Mouse (Mus musculus) kidney, embryonic 16.5 days (tissue): Measurements from ENCODE around the gene Ehd1. TPM values are rescaled to one million over a fixed set of nuclear protein-coding genes. Genes with fewer than 3 reads are reported as not detected.

Source experiments
- ATAC-seq: fragments of 200-750 bp; cut with Nextera tagmentation; 2 replicates; pipeline ENCODE4 v1.8.0; 2017; ENCODE audit warnings: moderate TSS enrichment; ENCODE audit not compliant: low FRiP score, low TSS enrichment
- H3K27ac ChIP-seq: fragments of 300-500 bp; sonication (generic); 2 replicates; pipeline ENCODE4 v1.5.1; 2014; ENCODE audit warnings: low read length
- H3K27me3 ChIP-seq: fragments of 300-500 bp; sonication (generic); 2 replicates; pipeline ENCODE4 v1.6.1; 2014; ENCODE audit warnings: low read length, control low read depth, mixed read lengths; ENCODE audit not compliant: insufficient read depth
- H3K36me3 ChIP-seq: fragments of 300-500 bp; sonication (generic); 2 replicates; pipeline ENCODE4 v1.6.1; 2014; ENCODE audit warnings: low read length, control low read depth, mixed read lengths; ENCODE audit not compliant: insufficient read depth
- H3K4me1 ChIP-seq: fragments of 300-500 bp; sonication (generic); 2 replicates; pipeline ENCODE4 v1.6.1; 2014; ENCODE audit warnings: low read length, control low read depth, mixed read lengths; ENCODE audit not compliant: insufficient read depth
- H3K4me2 ChIP-seq: fragments of 300-500 bp; sonication (generic); replicated peaks from 2 replicates; pipeline ENCODE4 v1.6.1; 2014; ENCODE audit warnings: low read depth, low read length
- H3K4me3 ChIP-seq: fragments of 300-500 bp; sonication (generic); 2 replicates; pipeline ENCODE4 v1.5.1; 2014; ENCODE audit warnings: mild to moderate bottlenecking, low read length
- H3K9ac ChIP-seq: fragments of 300-500 bp; sonication (generic); replicated peaks from 2 replicates; pipeline ENCODE4 v1.6.1; 2014; ENCODE audit warnings: low read length
- H3K9me3 ChIP-seq: fragments of 300-500 bp; sonication (generic); 2 replicates; pipeline ENCODE4 v1.6.1; 2016; ENCODE audit warnings: low read length, control low read depth
- WGBS: fragments of 180-500 bp; shearing (Covaris S2); extraction: QIAGEN DNeasy Blood & Tissue Kit; methylation state at CpG from one replicate; pipeline ENCODE4 v1.1.7; 2014; 5-methylcytosine and 5-hydroxymethylcytosine counted together
- polyA plus RNA-seq: library from polyadenylated mRNA; unstranded; fragments of >200 nt; fragmentation: Nextera tagmentation; extraction: Ambion mirVana; gene quantifications from 2 replicates; pipeline ENCODE4 v1.2.1, GENCODE M21; 2015

Gene Ehd1
- polyA plus RNA-seq, 1 experiment from 2014 or later = 84.2 TPM

GRCm38 (mm10) chr19:6236053-6236441 lies 40.5 kb upstream of the Ehd1 start:
- Histone ChIP-seq H3K4me1 (peaks cover 29% of the 10 kb centered on the region), H3K27ac (peak overlapping the region; percentile 99), H3K36me3 (no peaks in the 10 kb centered on the region), H3K4me2 (peak overlapping the region; percentile 95), H3K9me3 (no peaks in the 10 kb centered on the region), H3K9ac (peak overlapping the region; percentile 87), H3K27me3 (no peaks in the 10 kb centered on the region), H3K4me3 (peak overlapping the region; percentile 87)
- peak; percentile 85 for ATAC-seq
- 0% methylated on average over 9 of the region's 9 CpGs for WGBS

GRCm38 (mm10) chr19:6236842-6237241 lies 39.7 kb upstream of the Ehd1 start:
- Histone ChIP-seq H3K4me3 (no peak overlapping the region), H3K9me3 (no peaks in the 10 kb centered on the region), H3K27me3 (no peaks in the 10 kb centered on the region), H3K9ac (no peak overlapping the region), H3K4me1 (peaks cover 29% of the 10 kb centered on the region), H3K4me2 (no peak overlapping the region), H3K36me3 (no peaks in the 10 kb centered on the region), H3K27ac (no peak overlapping the region)
- ATAC-seq = no peak
- 69% methylated on average over 7 of the region's 7 CpGs for WGBS

- Histone ChIP-seq H3K27ac (no peak overlapping the region), H3K36me3 (no peaks in the 10 kb centered on the region), H3K9ac (no peak overlapping the region), H3K4me1 (peaks cover 36% of the 10 kb centered on the region), H3K4me2 (no peak overlapping the region), H3K9me3 (no peaks in the 10 kb centered on the region), H3K4me3 (no peak overlapping the region), H3K27me3 (no peaks in the 10 kb centered on the region)
- ATAC-seq = no peak
Observed at GRCm38 (mm10) chr19:6238740-6239139, 37.8 kb upstream of the Ehd1 start.

GRCm38 (mm10) chr19:6240136-6240535 lies 36.4 kb upstream of the Ehd1 start:
- no peaks in the 10 kb centered on the region for H3K27me3 ChIP-seq
- no peak for ATAC-seq
- H3K4me1 ChIP-seq = peaks cover 22% of the 10 kb centered on the region
- no peak overlapping the region for H3K9ac ChIP-seq
- WGBS = 60% methylated on average over 1 of the region's 1 CpGs
- no peak overlapping the region for H3K4me3 ChIP-seq
- H3K27ac ChIP-seq = no peak overlapping the region
- no peaks in the 10 kb centered on the region for H3K9me3 ChIP-seq
- peaks cover 5% of the 10 kb centered on the region; the same call in 1 of the 2 replicates for H3K36me3 ChIP-seq
- H3K4me2 ChIP-seq = no peak overlapping the region

- H3K4me2 ChIP-seq = peak overlapping the region; percentile 43
- H3K4me1 ChIP-seq = peaks cover 20% of the 10 kb centered on the region
- no peaks in the 10 kb centered on the region for H3K9me3 ChIP-seq
- H3K36me3 ChIP-seq = peaks cover 11% of the 10 kb centered on the region; the same call in 1 of the 2 replicates
- peak overlapping the region; percentile 95 for H3K4me3 ChIP-seq
- H3K27ac ChIP-seq = peak overlapping the region; percentile 56; the same call in 1 of the 2 replicates
- ATAC-seq = no peak
- WGBS = 38% methylated on average over 5 of the region's 5 CpGs
- H3K27me3 ChIP-seq = no peaks in the 10 kb centered on the region
- 0 out of 2 replicates have a peak overlapping the region, but pooled peaks have one; percentile 39 for H3K9ac ChIP-seq
Observed at GRCm38 (mm10) chr19:6240725-6241124, 35.8 kb upstream of the Ehd1 start.

- Histone ChIP-seq H3K4me3 (peak within 1 kb of the TSS; percentile 95), H3K27me3 (no peaks in the 10 kb centered on the region), H3K4me2 (peak within 1 kb of the TSS; percentile 95), H3K36me3 (peaks cover 18% of the 10 kb centered on the region; the same call in 1 of the 2 replicates), H3K9ac (peak within 1 kb of the TSS; percentile 92), H3K4me1 (peaks cover 17% of the 10 kb centered on the region), H3K9me3 (no peaks in the 10 kb centered on the region), H3K27ac (peak within 1 kb of the TSS; percentile 86)
- peak; percentile 95 for ATAC-seq
- under 1% methylated on average over 55 of the region's 55 CpGs for WGBS
Observed at GRCm38 (mm10) chr19:6241274-6242107, 35.0 kb upstream of the Ehd1 start, which contains the start of gene Atg2a. Gene Atg2a (plus strand): TSS chr19:6241668.

- Histone ChIP-seq H3K36me3 (peaks cover 26% of the 10 kb centered on the region), H3K4me1 (peaks cover 16% of the 10 kb centered on the region), H3K9ac (peak overlapping the region; percentile 92), H3K9me3 (no peaks in the 10 kb centered on the region), H3K4me3 (peak overlapping the region; percentile 95), H3K27me3 (no peaks in the 10 kb centered on the region), H3K4me2 (peak overlapping the region; percentile 95), H3K27ac (peak overlapping the region; percentile 86)
- 1% methylated on average over 4 of the region's 4 CpGs for WGBS
- ATAC-seq = no peak
Observed at GRCm38 (mm10) chr19:6242281-6242680, 34.2 kb upstream of the Ehd1 start.

GRCm38 (mm10) chr19:6243226-6243625 lies 33.3 kb upstream of the Ehd1 start:
- H3K4me2 ChIP-seq = no peak overlapping the region
- no peak overlapping the region for H3K4me3 ChIP-seq
- no peak overlapping the region for H3K27ac ChIP-seq
- peaks cover 34% of the 10 kb centered on the region for H3K36me3 ChIP-seq
- ATAC-seq = no peak
- WGBS = 89% methylated on average over 5 of the region's 5 CpGs
- H3K4me1 ChIP-seq = peaks cover 16% of the 10 kb centered on the region
- no peaks in the 10 kb centered on the region for H3K9me3 ChIP-seq
- H3K9ac ChIP-seq = no peak overlapping the region; the same call in 1 of the 2 replicates
- H3K27me3 ChIP-seq = no peaks in the 10 kb centered on the region

GRCm38 (mm10) chr19:6245806-6246205 lies 30.7 kb upstream of the Ehd1 start:
- H3K27me3 ChIP-seq = no peaks in the 10 kb centered on the region
- no peak overlapping the region for H3K4me3 ChIP-seq
- 66% methylated on average over 1 of the region's 1 CpGs for WGBS
- peaks cover 46% of the 10 kb centered on the region for H3K36me3 ChIP-seq
- ATAC-seq = no peak
- peaks cover 14% of the 10 kb centered on the region for H3K4me1 ChIP-seq
- no peaks in the 10 kb centered on the region for H3K9me3 ChIP-seq
- no peak overlapping the region for H3K27ac ChIP-seq
- H3K4me2 ChIP-seq = no peak overlapping the region
- no peak overlapping the region for H3K9ac ChIP-seq
